Mouse (Mus musculus) testis, adult 2 months (tissue): ENCODE results near the gene Hdac9.

Source experiments
- CTCF ChIP-seq: fragments of 200-500 bp; IDR thresholded peaks from 2 replicates; pipeline ENCODE4 v1.5.1; 2012; ENCODE audit warnings: low read depth, mild to moderate bottlenecking, inconsistent platforms, low read length, moderate library complexity; ENCODE audit not compliant: control insufficient read depth, insufficient read depth, insufficient replicate concordance
- POLR2A ChIP-seq: fragments of 200-500 bp; IDR thresholded peaks from 2 replicates; pipeline ENCODE4 v1.6.1; 2012; ENCODE audit warnings: low read depth, mild to moderate bottlenecking, inconsistent platforms, low read length, moderate library complexity; ENCODE audit not compliant: control insufficient read depth

DNA sequence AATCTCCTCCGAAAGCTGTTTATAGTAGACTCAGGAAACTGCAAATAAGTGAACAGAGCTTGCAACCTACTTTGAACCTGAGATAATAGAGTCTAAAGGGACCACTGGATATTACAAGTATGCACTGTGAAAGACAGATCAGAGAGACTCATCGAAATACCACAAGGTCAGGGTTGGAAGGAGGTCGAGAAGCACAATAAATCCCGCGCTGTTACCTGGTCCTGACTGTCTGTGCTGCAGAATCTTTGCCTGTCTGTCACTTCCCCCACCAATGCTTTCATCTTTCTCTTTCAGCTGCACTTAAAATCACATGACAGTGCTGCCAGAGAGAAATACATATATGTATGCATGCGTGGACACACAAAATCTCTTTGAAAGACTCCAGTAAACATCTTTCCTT lies 760.6 kb downstream of the Hdac9 start:
- TF ChIP-seq POLR2A: no peak
- no peak for TF ChIP-seq CTCF
